Mouse (Mus musculus): ENCODE measurements around the gene Troap.

- TF ChIP-seq MYOD1 (IDR thresholded peaks at IDR 0.05; ENCODE audit: control insufficient read depth, insufficient read length, low read depth) (no peak), USF1 (IDR thresholded peaks at IDR 0.05; ENCODE audit: low read depth) (no peak), CTCF (IDR thresholded peaks at IDR 0.05; ENCODE audit: control insufficient read depth, insufficient read depth, insufficient read length) (no peak), FOSL1 (IDR thresholded peaks at IDR 0.05; ENCODE audit: insufficient read depth, low read length, poor library complexity, severe bottlenecking) (no peak)
These were observed 38.5 kb downstream of the Troap start for GRCm38 (mm10) chr15:99112843-99113395.

Measured in C2C12 (cell line).